In genomic region chr7:104962520-104962919, GRCm38 (mm10) we compare ENCODE assay signal across 50 mouse cellular contexts. TPM values are rescaled to one million over a fixed set of nuclear protein-coding genes. Genes with fewer than 3 reads are reported as not detected.
"Had no signal": no experiment of that assay in that cellular context is flagged by ENCODE, and none has a peak within 500 bp of the region (broad histone marks: within the 10 kb centered on the region; RNA-seq: fewer than 3 reads in every experiment).

Gene Olfr670 (minus strand): TSS chr7:104962620.

- H3K27ac ChIP-seq: heart, embryonic 13.5 days; heart, embryonic 15.5 days; hindbrain, embryonic 10.5 days; hindbrain, embryonic 12.5 days; hindbrain, embryonic 13.5 days; hindbrain, embryonic 14.5 days; hindbrain, embryonic 15.5 days; hindbrain, postnatal 0 days; intestine, embryonic 15.5 days; kidney, embryonic 15.5 days; kidney, postnatal 0 days; layer of hippocampus, adult 2 months; left cerebral cortex, adult 2 months had no signal

- H3K9ac ChIP-seq: heart, embryonic 13.5 days; heart, embryonic 15.5 days; hindbrain, embryonic 12.5 days; hindbrain, embryonic 13.5 days; hindbrain, embryonic 14.5 days; hindbrain, embryonic 15.5 days; intestine, embryonic 15.5 days; kidney, embryonic 15.5 days had no signal

- DNase-seq: heart, postnatal 10 days; heart, postnatal 14 days; heart, postnatal 36 days; heart, postnatal 4 days; kidney, adult 11 months; kidney, adult 18-20 months; kidney, adult 2 months; kidney, adult 8-10 months; kidney, adult 9 months; kidney, postnatal 10 days; kidney, postnatal 14 days; kidney, postnatal 25 days; kidney, postnatal 36 days; kidney, postnatal 4 days; layer of hippocampus, adult 9-11 months; layer of hippocampus, postnatal 36 days had no signal

- H3K4me1 ChIP-seq: heart, embryonic 13.5 days; heart, embryonic 15.5 days; hindbrain, embryonic 10.5 days; hindbrain, embryonic 12.5 days; hindbrain, embryonic 13.5 days; hindbrain, embryonic 15.5 days; intestine, embryonic 15.5 days; kidney, embryonic 15.5 days had no signal

- H3K4me3 ChIP-seq: heart, embryonic 13.5 days; heart, embryonic 15.5 days; hindbrain, embryonic 10.5 days; hindbrain, embryonic 12.5 days; hindbrain, embryonic 13.5 days; hindbrain, embryonic 15.5 days; intestine, embryonic 15.5 days; kidney, embryonic 15.5 days; layer of hippocampus, adult 2 months; left cerebral cortex, adult 2 months had no signal

- H3K27me3 ChIP-seq: heart, embryonic 13.5 days; heart, embryonic 15.5 days; hindbrain, embryonic 12.5 days; hindbrain, embryonic 13.5 days; hindbrain, embryonic 15.5 days; intestine, embryonic 15.5 days; kidney, embryonic 15.5 days had no signal

- H3K36me3 ChIP-seq: heart, embryonic 13.5 days; heart, embryonic 15.5 days; hindbrain, embryonic 10.5 days; hindbrain, embryonic 12.5 days; hindbrain, embryonic 13.5 days; hindbrain, embryonic 15.5 days; intestine, embryonic 15.5 days; kidney, embryonic 15.5 days had no signal

RNA-seq across cellular contexts. Expression of gene Olfr670, which starts in this region (rescaled TPM):
- total RNA-seq: heart, postnatal 10 days; heart, postnatal 14 days; heart, postnatal 25 days; heart, postnatal 36 days; heart, postnatal 4 days; hematopoietic stem cell, adult 5-6 weeks; hindbrain, postnatal 0 days; layer of hippocampus, adult 18-20 months; layer of hippocampus, adult 2 months; layer of hippocampus, adult 8-10 months; layer of hippocampus, postnatal 10 days; layer of hippocampus, postnatal 14 days; layer of hippocampus, postnatal 25 days; layer of hippocampus, postnatal 36 days; left cerebral cortex, adult 18-20 months; left cerebral cortex, adult 2 months; left cerebral cortex, adult 8-10 months had no signal
- polyA plus RNA-seq: heart, embryonic 13.5 days; heart, embryonic 14.5 days; heart, embryonic 15.5 days; heart, embryonic 16.5 days; heart, postnatal 0 days; hindbrain, embryonic 10.5 days; hindbrain, embryonic 11.5 days; hindbrain, embryonic 12.5 days; hindbrain, embryonic 13.5 days; hindbrain, embryonic 14.5 days; hindbrain, embryonic 15.5 days; hindbrain, embryonic 16.5 days; hindbrain, postnatal 0 days; inflammation-experienced regulatory T-cells, adult 6 months; intestine, embryonic 14.5 days; intestine, embryonic 15.5 days; intestine, embryonic 16.5 days; intestine, postnatal 0 days; kidney, adult 2 months; kidney, embryonic 14.5 days; kidney, embryonic 15.5 days; kidney, embryonic 16.5 days; kidney, postnatal 0 days; large intestine, adult 2 months had no signal
